Mouse (Mus musculus): ENCODE measurements around the gene Spryd3. TPM values are rescaled to one million over a fixed set of nuclear protein-coding genes. Genes with fewer than 3 reads are reported as not detected.

The Spryd3 gene
- polyA plus RNA-seq, 1 experiment from 2014 or later: 10.1 TPM

GRCm38 (mm10) chr15:102105764-102106730 is 30.0 kb downstream of the Spryd3 start:
- H3K4me2 ChIP-seq (replicated peaks; ENCODE audit: low read depth, low read length): peak overlapping the region; percentile 34; the same call in 1 of the 2 replicates
- H3K9me3 ChIP-seq (ENCODE audit: control insufficient read depth, low read length): no peaks in the 10 kb centered on the region
- H3K36me3 ChIP-seq (ENCODE audit: control insufficient read depth, insufficient read depth, low read length): no peaks in the 10 kb centered on the region
- WGBS: 29% methylated on average over 18 of the region's 18 CpGs
- peaks cover 21% of the 10 kb centered on the region for H3K4me1 ChIP-seq (replicated peaks; ENCODE audit: control insufficient read depth, insufficient read depth, low read length)
- peaks cover 25% of the 10 kb centered on the region for H3K27me3 ChIP-seq (ENCODE audit: control insufficient read depth, insufficient read depth, low read length)
- H3K4me3 ChIP-seq (ENCODE audit: low read depth, low read length): no peak overlapping the region
- H3K9ac ChIP-seq (ENCODE audit: low read depth, low read length): no peak overlapping the region
- ATAC-seq (ENCODE audit: low FRiP score) (no peak), DNase-seq (ENCODE audit: low spot score) (peak; percentile 31)
- H3K27ac ChIP-seq (ENCODE audit: low read depth, low read length): no peak overlapping the region

GRCm38 (mm10) chr15:102105360-102105759 is 30.7 kb downstream of the Spryd3 start:
- no peak for ATAC-seq (ENCODE audit: low FRiP score)
- no peaks in the 10 kb centered on the region for H3K9me3 ChIP-seq (ENCODE audit: control insufficient read depth, low read length)
- no peak overlapping the region for H3K27ac ChIP-seq (ENCODE audit: low read depth, low read length)
- 66% methylated on average over 5 of the region's 5 CpGs for WGBS
- no peak overlapping the region for H3K4me3 ChIP-seq (ENCODE audit: low read depth, low read length)
- no peak overlapping the region for H3K9ac ChIP-seq (ENCODE audit: low read depth, low read length)
- no peak for DNase-seq (ENCODE audit: low spot score)
- H3K4me2 ChIP-seq (replicated peaks; ENCODE audit: low read depth, low read length): no peak overlapping the region
- no peaks in the 10 kb centered on the region for H3K36me3 ChIP-seq (ENCODE audit: control insufficient read depth, insufficient read depth, low read length)
- H3K27me3 ChIP-seq (ENCODE audit: control insufficient read depth, insufficient read depth, low read length): peaks cover 29% of the 10 kb centered on the region
- H3K4me1 ChIP-seq (replicated peaks; ENCODE audit: control insufficient read depth, insufficient read depth, low read length): peaks cover 21% of the 10 kb centered on the region

GRCm38 (mm10) chr15:102103947-102104555 is 32.0 kb downstream of the Spryd3 start:
- WGBS: 21% methylated on average over 12 of the region's 12 CpGs
- H3K4me3 ChIP-seq (ENCODE audit: low read depth, low read length): 0 out of 2 replicates have a peak overlapping the region, but pooled peaks have one; percentile 3
- peak overlapping the region; percentile 13; the same call in 1 of the 2 replicates for H3K4me2 ChIP-seq (replicated peaks; ENCODE audit: low read depth, low read length)
- no peak overlapping the region; the same call in 1 of the 2 replicates for H3K9ac ChIP-seq (ENCODE audit: low read depth, low read length)
- H3K36me3 ChIP-seq (ENCODE audit: control insufficient read depth, insufficient read depth, low read length): no peaks in the 10 kb centered on the region
- ATAC-seq (ENCODE audit: low FRiP score) (no peak), DNase-seq (ENCODE audit: low spot score) (peak; percentile 33)
- H3K27ac ChIP-seq (ENCODE audit: low read depth, low read length): 0 out of 2 replicates have a peak overlapping the region, but pooled peaks have one; percentile 9
- H3K9me3 ChIP-seq (ENCODE audit: control insufficient read depth, low read length): no peaks in the 10 kb centered on the region
- peaks cover 29% of the 10 kb centered on the region for H3K27me3 ChIP-seq (ENCODE audit: control insufficient read depth, insufficient read depth, low read length)
- H3K4me1 ChIP-seq (replicated peaks; ENCODE audit: control insufficient read depth, insufficient read depth, low read length): peaks cover 21% of the 10 kb centered on the region

- no peak for ATAC-seq (ENCODE audit: low FRiP score)
- peak; percentile 48 for DNase-seq (ENCODE audit: low spot score)
- WGBS: 3% methylated on average over 14 of the region's 14 CpGs
- H3K4me3 ChIP-seq (ENCODE audit: low read depth, low read length): 0 out of 2 replicates have a peak overlapping the region, but pooled peaks have one; percentile 3
- H3K9me3 ChIP-seq (ENCODE audit: control insufficient read depth, low read length): no peaks in the 10 kb centered on the region
- H3K4me1 ChIP-seq (replicated peaks; ENCODE audit: control insufficient read depth, insufficient read depth, low read length): peaks cover 21% of the 10 kb centered on the region
- no peaks in the 10 kb centered on the region for H3K36me3 ChIP-seq (ENCODE audit: control insufficient read depth, insufficient read depth, low read length)
- 0 out of 2 replicates have a peak overlapping the region, but pooled peaks have one; percentile 17 for H3K27ac ChIP-seq (ENCODE audit: low read depth, low read length)
- H3K4me2 ChIP-seq (replicated peaks; ENCODE audit: low read depth, low read length): peak overlapping the region; percentile 13; the same call in 1 of the 2 replicates
- no peak overlapping the region; the same call in 1 of the 2 replicates for H3K9ac ChIP-seq (ENCODE audit: low read depth, low read length)
- H3K27me3 ChIP-seq (ENCODE audit: control insufficient read depth, insufficient read depth, low read length): peaks cover 29% of the 10 kb centered on the region
Measured at GRCm38 (mm10) chr15:102103371-102103946, 32.6 kb downstream of the Spryd3 start.

- no peak overlapping the region; the same call in 1 of the 2 replicates for H3K9ac ChIP-seq (ENCODE audit: low read depth, low read length)
- no peak overlapping the region for H3K4me3 ChIP-seq (ENCODE audit: low read depth, low read length)
- H3K9me3 ChIP-seq (ENCODE audit: control insufficient read depth, low read length): no peaks in the 10 kb centered on the region
- peaks cover 28% of the 10 kb centered on the region for H3K27me3 ChIP-seq (ENCODE audit: control insufficient read depth, insufficient read depth, low read length)
- ATAC-seq (ENCODE audit: low FRiP score) (no peak), DNase-seq (ENCODE audit: low spot score) (peak; percentile 29)
- 10% methylated on average over 6 of the region's 6 CpGs for WGBS
- H3K36me3 ChIP-seq (ENCODE audit: control insufficient read depth, insufficient read depth, low read length): no peaks in the 10 kb centered on the region
- H3K4me2 ChIP-seq (replicated peaks; ENCODE audit: low read depth, low read length): 0 out of 2 replicates have a peak overlapping the region, but pooled peaks have one; percentile 4
- peak overlapping the region; percentile 17; the same call in 1 of the 2 replicates for H3K27ac ChIP-seq (ENCODE audit: low read depth, low read length)
- peaks cover 21% of the 10 kb centered on the region for H3K4me1 ChIP-seq (replicated peaks; ENCODE audit: control insufficient read depth, insufficient read depth, low read length)
Measured at GRCm38 (mm10) chr15:102102548-102103121, 33.4 kb downstream of the Spryd3 start.

- no peak overlapping the region for H3K9ac ChIP-seq (ENCODE audit: low read depth, low read length)
- 26% methylated on average over 11 of the region's 11 CpGs for WGBS
- peak; percentile 19 for DNase-seq (ENCODE audit: low spot score)
- ATAC-seq (ENCODE audit: low FRiP score): no peak
- no peaks in the 10 kb centered on the region for H3K36me3 ChIP-seq (ENCODE audit: control insufficient read depth, insufficient read depth, low read length)
- no peak overlapping the region for H3K4me3 ChIP-seq (ENCODE audit: low read depth, low read length)
- peaks cover 21% of the 10 kb centered on the region for H3K27me3 ChIP-seq (ENCODE audit: control insufficient read depth, insufficient read depth, low read length)
- H3K4me1 ChIP-seq (replicated peaks; ENCODE audit: control insufficient read depth, insufficient read depth, low read length): peaks cover 19% of the 10 kb centered on the region
- H3K9me3 ChIP-seq (ENCODE audit: control insufficient read depth, low read length): no peaks in the 10 kb centered on the region
- peak overlapping the region; percentile 17; the same call in 1 of the 2 replicates for H3K27ac ChIP-seq (ENCODE audit: low read depth, low read length)
- H3K4me2 ChIP-seq (replicated peaks; ENCODE audit: low read depth, low read length): no peak overlapping the region
Measured at GRCm38 (mm10) chr15:102101672-102102541, 34.1 kb downstream of the Spryd3 start.

GRCm38 (mm10) chr15:102100996-102101671 is 34.9 kb downstream of the Spryd3 start:
- ATAC-seq (ENCODE audit: low FRiP score): no peak
- peak; percentile 33 for DNase-seq (ENCODE audit: low spot score)
- Histone ChIP-seq H3K27me3 (ENCODE audit: control insufficient read depth, insufficient read depth, low read length) (peaks cover 14% of the 10 kb centered on the region), H3K4me3 (ENCODE audit: low read depth, low read length) (no peak overlapping the region; the same call in 1 of the 2 replicates), H3K27ac (ENCODE audit: low read depth, low read length) (0 out of 2 replicates have a peak overlapping the region, but pooled peaks have one; percentile 24), H3K4me1 (replicated peaks; ENCODE audit: control insufficient read depth, insufficient read depth, low read length) (peaks cover 16% of the 10 kb centered on the region), H3K4me2 (replicated peaks; ENCODE audit: low read depth, low read length) (peak overlapping the region; percentile 87), H3K9me3 (ENCODE audit: control insufficient read depth, low read length) (no peaks in the 10 kb centered on the region), H3K9ac (ENCODE audit: low read depth, low read length) (0 out of 2 replicates have a peak overlapping the region, but pooled peaks have one; percentile 50), H3K36me3 (ENCODE audit: control insufficient read depth, insufficient read depth, low read length) (no peaks in the 10 kb centered on the region)
- 25% methylated on average over 10 of the region's 10 CpGs for WGBS
